Mouse (Mus musculus) thymus, adult 2 months (tissue): ENCODE measurements around the gene Hps6. TPM values are rescaled to one million over a fixed set of nuclear protein-coding genes. Genes with fewer than 3 reads are reported as not detected.
"Not testable (repeated sequence)": the region's sequence is repeated elsewhere in the genome, so short reads cannot be mapped to it uniquely, and the experiment has no call there.

Experiments
- DNase-seq: peaks from one replicate; pipeline ENCODE4 v3.0.0; 2021
- H3K27ac ChIP-seq: fragments of 200-500 bp; 2 replicates; pipeline ENCODE4 v1.5.1; 2012; ENCODE audit warnings: low read length, control low read depth; ENCODE audit not compliant: control insufficient read depth, insufficient read depth
- H3K27me3 ChIP-seq: fragments of 200-500 bp; 2 replicates; pipeline ENCODE4 v1.6.1; 2012; ENCODE audit warnings: mild to moderate bottlenecking, low read length, moderate library complexity, mixed read lengths; ENCODE audit not compliant: control insufficient read depth, insufficient read depth
- H3K36me3 ChIP-seq: fragments of 200-500 bp; 2 replicates; pipeline ENCODE4 v1.6.1; 2012; ENCODE audit warnings: mild to moderate bottlenecking, low read length, moderate library complexity; ENCODE audit not compliant: control insufficient read depth, insufficient read depth
- H3K4me1 ChIP-seq: fragments of 200-500 bp; replicated peaks from 2 replicates; pipeline ENCODE4 v1.6.1; 2012; ENCODE audit warnings: low read length; ENCODE audit not compliant: control insufficient read depth, insufficient read depth
- H3K4me3 ChIP-seq: fragments of 200-500 bp; 2 replicates; pipeline ENCODE4 v1.5.1; 2012; ENCODE audit warnings: mild to moderate bottlenecking, low read length, control low read depth, moderate library complexity; ENCODE audit not compliant: control insufficient read depth, insufficient read depth
- CTCF ChIP-seq: fragments of 200-500 bp; IDR thresholded peaks from 2 replicates; pipeline ENCODE4 v1.5.1; 2012; ENCODE audit warnings: mild to moderate bottlenecking, control low read depth, low read length, moderate library complexity, borderline replicate concordance; ENCODE audit not compliant: control insufficient read depth, poor library complexity, insufficient read depth; ENCODE audit errors: extremely low read depth
- POLR2A ChIP-seq: fragments of 200-500 bp; IDR thresholded peaks from 2 replicates; pipeline ENCODE4 v1.6.1; 2012; ENCODE audit warnings: mild to moderate bottlenecking, low read length, control low read depth, moderate library complexity; ENCODE audit not compliant: control insufficient read depth, poor library complexity, insufficient read depth; ENCODE audit errors: extremely low read depth
- WGBS: fragments of 180-500 bp; shearing (Covaris S2); methylation state at CpG from one replicate; pipeline ENCODE4 v1.1.7; 2018; 5-methylcytosine and 5-hydroxymethylcytosine counted together
- polyA plus RNA-seq: library from polyadenylated mRNA; depleted of rRNA; stranded (reverse); fragments of >200 nt; gene quantifications from 2 replicates; pipeline ENCODE4 v1.2.3, GENCODE M21; 2012; rRNA removed

Gene Hps6
- polyA plus RNA-seq, result 9.4 and 11.9 TPM in 2 replicates

- peak; percentile 86 for DNase-seq
- TF ChIP-seq CTCF (peak; percentile 53; the same call in 1 of the 2 replicates), POLR2A (peak; percentile 49; the same call in 1 of the 2 replicates)
Observed at GRCm38 (mm10) chr19:46003371-46004226, at the start of gene Hps6. Hps6 (plus strand) TSS chr19:46003508.

GRCm38 (mm10) chr19:45956736-45957135 lies 46.6 kb upstream of the Hps6 start:
- H3K27ac ChIP-seq, result no peak overlapping the region
- TF ChIP-seq POLR2A, result no peak
- no peak for TF ChIP-seq CTCF
- no peaks in the 10 kb centered on the region for H3K27me3 ChIP-seq
- no peak for DNase-seq
- no peaks in the 10 kb centered on the region for H3K4me1 ChIP-seq
- H3K36me3 ChIP-seq, result no peaks in the 10 kb centered on the region; the same call in 1 of the 2 replicates
- no peak overlapping the region for H3K4me3 ChIP-seq
- 97% methylated on average over 7 of the region's 7 CpGs for WGBS

More at GRCm38 (mm10) chr19:46003371-46004226, at the start of gene Hps6:
- Histone ChIP-seq H3K27ac (no peak within 1 kb of the TSS), H3K4me3 (peak within 1 kb of the TSS; percentile 69), H3K4me1 (peaks cover 18% of the 10 kb centered on the region), H3K27me3 (no peaks in the 10 kb centered on the region), H3K36me3 (no peaks in the 10 kb centered on the region)
- 1% methylated on average over 70 of the region's 70 CpGs for WGBS

- no peaks in the 10 kb centered on the region for H3K4me1 ChIP-seq
- TF ChIP-seq POLR2A, result no peak
- no peak for TF ChIP-seq CTCF
- DNase-seq, result no peak
- H3K27me3 ChIP-seq, result no peaks in the 10 kb centered on the region
- peaks cover 6% of the 10 kb centered on the region; the same call in 1 of the 2 replicates for H3K36me3 ChIP-seq
- 90% methylated on average over 5 of the region's 5 CpGs for WGBS
- H3K4me3 ChIP-seq, result no peak overlapping the region
- no peak overlapping the region for H3K27ac ChIP-seq
Observed at GRCm38 (mm10) chr19:45960770-45961169, 42.5 kb upstream of the Hps6 start.

- DNase-seq, result no peak
- Histone ChIP-seq H3K4me1 (no peaks in the 10 kb centered on the region), H3K27ac (no peak overlapping the region), H3K27me3 (no peaks in the 10 kb centered on the region), H3K36me3 (no peaks in the 10 kb centered on the region), H3K4me3 (no peak overlapping the region)
- TF ChIP-seq POLR2A (no peak), CTCF (no peak)
Observed at GRCm38 (mm10) chr19:45984379-45984778, 18.9 kb upstream of the Hps6 start.

GRCm38 (mm10) chr19:45988238-45988637 lies 15.1 kb upstream of the Hps6 start:
- Histone ChIP-seq H3K27ac (no peak overlapping the region), H3K36me3 (no peaks in the 10 kb centered on the region), H3K4me1 (no peaks in the 10 kb centered on the region), H3K4me3 (no peak overlapping the region), H3K27me3 (no peaks in the 10 kb centered on the region)
- 93% methylated on average over 3 of the region's 3 CpGs for WGBS
- TF ChIP-seq POLR2A, result no peak
- TF ChIP-seq CTCF, result no peak
- DNase-seq, result no peak

GRCm38 (mm10) chr19:45991171-45991570 lies 12.1 kb upstream of the Hps6 start:
- no peak overlapping the region for H3K4me3 ChIP-seq
- H3K4me1 ChIP-seq, result no peaks in the 10 kb centered on the region
- H3K36me3 ChIP-seq, result no peaks in the 10 kb centered on the region
- 97% methylated on average over 3 of the region's 3 CpGs for WGBS
- no peak overlapping the region for H3K27ac ChIP-seq
- no peak for TF ChIP-seq POLR2A
- no peaks in the 10 kb centered on the region for H3K27me3 ChIP-seq
- DNase-seq, result no peak

- not testable (repeated sequence) for H3K4me3 ChIP-seq, H3K27me3 ChIP-seq, H3K4me1 ChIP-seq, H3K36me3 ChIP-seq, DNase-seq, H3K27ac ChIP-seq
- 96% methylated on average over 6 of the region's 6 CpGs for WGBS
Observed at GRCm38 (mm10) chr19:45993441-45993840, 9.9 kb upstream of the Hps6 start.
